Mouse (Mus musculus) bone marrow, adult 2 months (tissue): ENCODE data around the gene Rabep2. TPM values are rescaled to one million over a fixed set of nuclear protein-coding genes. Genes with fewer than 3 reads are reported as not detected.

Source experiments
- H3K27ac ChIP-seq: fragments of 200-500 bp; 2 replicates; pipeline ENCODE4 v1.5.1; 2012; ENCODE audit warnings: low read depth, mild to moderate bottlenecking, control low read depth, inconsistent platforms, low read length; ENCODE audit not compliant: control insufficient read depth, poor library complexity, insufficient read depth
- H3K4me1 ChIP-seq: fragments of 200-500 bp; 2 replicates; pipeline ENCODE4 v1.6.1; 2011; ENCODE audit warnings: low read length; ENCODE audit not compliant: control insufficient read depth, insufficient read depth
- H3K4me3 ChIP-seq: fragments of 200-500 bp; replicated peaks from 2 replicates; pipeline ENCODE3; 2011; ENCODE audit warnings: mild to moderate bottlenecking, low read depth, low read length, control low read depth; ENCODE audit not compliant: control insufficient read depth
- CTCF ChIP-seq: fragments of 200-500 bp; IDR thresholded peaks from 2 replicates; pipeline ENCODE4 v1.5.1; 2011; ENCODE audit warnings: low read length, control low read depth; ENCODE audit not compliant: control insufficient read depth, insufficient read depth
- POLR2A ChIP-seq: fragments of 200-500 bp; IDR thresholded peaks from 2 replicates; pipeline ENCODE4 v1.6.1; 2011; ENCODE audit warnings: low read depth, mild to moderate bottlenecking, control low read depth, low read length, borderline replicate concordance; ENCODE audit not compliant: control insufficient read depth
- WGBS: fragments of 180-500 bp; shearing (Covaris S2); methylation state at CpG from one replicate; pipeline ENCODE4 v1.1.7; 2018; 5-methylcytosine and 5-hydroxymethylcytosine counted together
- polyA plus RNA-seq: library from polyadenylated mRNA; stranded (reverse); fragments of >200 nt; gene quantifications from 2 replicates; pipeline ENCODE4 v1.2.4, GENCODE M21; 2011; ENCODE audit warnings: low replicate concordance; ENCODE audit not compliant: missing spikeins, insufficient read depth, insufficient read length

Gene Rabep2
- polyA plus RNA-seq, 1 experiment = 28.6 TPM

DNA sequence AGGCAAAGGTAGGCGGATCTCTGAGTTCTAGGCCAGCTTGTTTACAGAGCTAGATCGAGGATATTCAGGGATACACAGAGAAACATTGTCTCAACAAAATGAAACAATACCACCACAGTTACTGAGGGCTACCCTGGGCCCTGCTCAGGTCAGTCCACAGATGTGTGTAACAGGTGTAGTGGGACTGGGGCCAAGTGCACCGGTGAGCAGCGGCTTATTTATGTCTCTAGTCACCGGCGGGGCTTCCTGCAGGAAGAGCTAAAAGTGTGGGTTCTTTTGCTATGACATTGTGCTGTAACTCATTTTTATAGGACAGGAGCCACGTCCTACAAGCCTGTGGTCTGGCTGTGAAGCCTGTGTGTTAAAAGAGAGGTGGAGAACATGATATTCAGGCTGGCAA lies 25.3 kb downstream of the Rabep2 start:
- WGBS = 30% methylated on average over 7 of the region's 7 CpGs
- no peaks in the 10 kb centered on the region for H3K4me1 ChIP-seq
- no peak overlapping the region for H3K27ac ChIP-seq
- TF ChIP-seq POLR2A (no peak), CTCF (no peak)
- no peak overlapping the region for H3K4me3 ChIP-seq

DNA sequence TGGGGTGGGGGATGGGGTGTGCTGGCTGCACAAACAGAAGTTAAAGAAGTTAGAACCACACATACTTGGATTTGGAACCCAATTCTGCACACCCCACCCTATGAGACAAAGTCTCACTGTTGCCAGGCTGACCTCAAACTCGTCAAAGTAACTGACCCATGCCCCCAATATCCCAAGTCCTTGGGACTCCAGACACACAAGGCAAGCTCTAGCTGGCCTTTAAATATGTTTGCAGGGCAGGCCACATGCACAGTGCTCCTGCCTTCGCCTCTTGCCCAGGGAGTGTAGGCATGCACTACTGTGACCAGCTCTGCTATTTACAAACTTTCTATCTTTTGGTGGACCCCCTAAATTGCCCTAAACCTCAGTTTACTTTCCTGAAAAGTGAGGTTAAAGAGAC lies 26.7 kb downstream of the Rabep2 start:
- Histone ChIP-seq H3K4me3 (no peak overlapping the region), H3K27ac (no peak overlapping the region), H3K4me1 (no peaks in the 10 kb centered on the region)
- 76% methylated on average over 2 of the region's 2 CpGs for WGBS
- TF ChIP-seq CTCF (no peak), POLR2A (no peak)

DNA sequence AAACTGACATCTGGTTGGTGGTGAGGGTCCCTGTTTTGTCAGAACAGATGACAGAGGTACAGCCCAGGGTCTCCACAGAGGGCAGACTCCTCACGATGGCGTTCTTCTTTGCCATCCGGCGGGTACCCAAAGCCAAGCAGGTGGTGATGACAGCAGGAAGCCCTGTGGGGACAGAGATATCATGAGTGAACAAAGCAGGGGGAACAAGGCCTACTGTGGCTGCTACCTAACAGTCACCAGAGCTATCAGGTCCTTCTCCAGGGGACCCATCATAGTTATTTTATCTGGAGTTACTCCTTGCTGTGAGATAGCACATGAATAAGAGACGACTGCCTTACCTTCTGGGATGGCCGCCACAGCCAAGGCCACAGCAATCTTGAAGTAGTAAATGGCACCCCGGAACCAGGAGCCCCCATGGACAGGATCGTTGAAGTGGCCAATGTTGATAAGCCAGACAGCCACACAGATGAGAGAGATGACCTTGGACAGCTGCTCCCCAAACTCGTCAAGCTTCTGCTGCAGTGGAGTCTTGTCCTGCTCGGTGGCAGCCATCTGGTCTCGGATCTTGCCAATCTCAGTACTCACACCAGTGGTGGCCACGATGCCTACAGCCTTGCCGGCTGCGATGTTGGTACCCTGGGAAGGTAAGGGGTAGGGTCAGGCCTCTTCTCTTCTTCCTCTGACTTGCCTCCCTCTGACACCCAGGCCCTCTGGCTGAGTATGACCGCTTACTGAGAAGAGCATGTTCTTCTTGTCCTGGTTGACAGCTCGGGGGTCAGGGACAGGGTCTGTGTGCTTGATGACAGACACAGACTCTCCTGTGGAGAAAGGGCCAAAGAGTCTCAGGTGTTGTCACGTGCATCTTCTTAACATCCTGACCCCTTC lies 28.1 kb downstream of the Rabep2 start:
- Histone ChIP-seq H3K4me3 (no peak overlapping the region), H3K4me1 (no peaks in the 10 kb centered on the region), H3K27ac (no peak overlapping the region)
- TF ChIP-seq POLR2A (no peak), CTCF (no peak)
- WGBS = 62% methylated on average over 17 of the region's 17 CpGs

DNA sequence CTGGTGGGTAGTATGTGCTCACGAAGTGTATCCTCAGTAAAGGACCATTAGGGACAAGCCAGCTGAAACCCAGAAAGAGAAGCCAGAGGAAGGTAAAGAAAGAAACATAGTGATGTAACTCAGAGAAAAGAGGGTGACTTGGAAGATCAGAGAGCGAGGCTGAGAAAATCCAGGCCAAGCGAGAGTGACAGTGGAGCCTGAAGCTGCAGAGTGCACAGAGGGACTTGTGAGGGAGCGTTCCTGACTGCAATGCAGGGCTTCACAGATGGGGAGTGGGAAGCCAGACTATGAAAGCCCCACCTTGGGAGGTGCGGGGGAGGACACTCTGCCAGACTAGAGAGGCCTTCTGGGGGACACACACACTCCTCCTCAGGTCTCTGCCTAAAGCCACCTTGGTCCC lies 29.7 kb downstream of the Rabep2 start:
- no peak overlapping the region for H3K4me3 ChIP-seq
- no peaks in the 10 kb centered on the region for H3K4me1 ChIP-seq
- 84% methylated on average over 5 of the region's 5 CpGs for WGBS
- H3K27ac ChIP-seq = no peak overlapping the region
- TF ChIP-seq POLR2A (no peak), CTCF (no peak)

DNA sequence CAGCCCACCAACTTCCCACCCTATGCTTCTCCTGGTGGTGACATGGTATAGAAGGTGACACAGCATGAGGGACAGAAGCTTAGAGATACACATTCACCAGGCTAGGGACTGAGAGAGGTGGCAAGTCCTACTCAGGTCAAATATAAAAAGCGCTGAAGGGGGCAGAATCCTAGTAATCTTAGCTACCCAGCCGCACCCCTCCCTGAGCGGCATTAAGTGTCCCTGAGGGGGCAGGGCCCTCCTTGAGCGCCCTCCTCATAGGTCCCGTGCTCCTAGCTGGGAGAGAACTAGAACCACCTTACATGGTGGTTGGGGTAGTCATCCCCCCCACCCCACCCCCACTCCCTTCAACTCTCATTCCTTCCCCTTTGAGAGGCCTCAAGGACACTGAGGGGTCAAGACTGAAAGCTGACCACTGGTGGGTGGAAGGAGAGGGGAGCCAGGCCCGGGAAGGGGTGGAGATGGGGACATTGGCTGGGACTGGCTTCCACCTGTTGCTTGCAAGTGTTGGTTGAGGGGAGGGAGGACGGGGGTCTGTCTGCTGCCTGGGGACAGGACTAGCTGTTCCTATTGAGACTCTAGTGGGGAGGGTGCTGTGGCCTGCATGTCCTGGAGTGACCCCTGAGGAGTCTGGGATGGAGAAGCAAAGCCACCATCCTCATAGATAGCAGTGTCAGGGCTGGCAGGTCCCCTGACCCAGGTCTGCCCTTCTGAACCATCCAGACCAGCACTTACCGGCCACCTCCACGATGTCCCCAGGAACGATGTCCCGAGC lies 30.5 kb downstream of the Rabep2 start:
- WGBS = 82% methylated on average over 11 of the region's 11 CpGs
- no peak for TF ChIP-seq CTCF
- no peak for TF ChIP-seq POLR2A
- Histone ChIP-seq H3K27ac (no peak overlapping the region), H3K4me3 (no peak overlapping the region), H3K4me1 (no peaks in the 10 kb centered on the region)

DNA sequence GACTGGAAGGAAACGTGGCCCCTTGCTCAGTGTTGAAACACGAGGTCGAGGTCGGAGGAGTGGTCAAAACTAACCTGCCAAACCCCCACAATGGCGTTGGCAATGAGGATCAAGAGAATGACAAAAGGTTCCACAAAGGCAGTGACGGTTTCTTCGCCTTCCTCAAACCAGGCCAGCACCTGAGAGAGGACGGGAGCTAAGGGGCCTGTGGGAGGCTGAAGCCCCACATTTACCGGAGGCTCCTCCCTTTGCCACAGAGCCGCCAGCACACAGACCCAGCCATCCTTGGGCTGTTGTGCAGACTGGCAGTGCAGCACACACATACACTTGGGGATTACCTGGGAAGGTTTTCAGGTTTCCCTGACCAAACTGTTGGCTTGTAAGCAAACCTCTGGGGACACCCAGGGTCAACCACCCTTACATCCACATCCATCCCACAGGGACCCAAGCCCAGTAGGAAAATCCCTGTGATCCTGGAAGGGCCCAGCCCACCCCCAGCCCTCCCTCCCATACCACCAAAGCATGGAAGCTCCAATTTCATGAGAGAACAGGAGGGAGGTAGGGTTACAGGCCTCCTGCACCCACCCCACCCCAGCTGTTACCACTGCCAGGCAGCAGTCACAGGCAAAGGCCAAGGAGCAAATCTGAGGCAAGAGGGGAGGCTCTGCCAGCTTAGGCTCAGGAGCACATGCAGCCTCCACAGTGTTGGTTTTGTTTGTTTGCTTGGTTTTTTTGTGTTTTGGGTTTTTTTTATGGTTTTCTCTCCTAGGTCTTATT lies 32.3 kb downstream of the Rabep2 start:
- TF ChIP-seq POLR2A (no peak), CTCF (no peak)
- 40% methylated on average over 10 of the region's 10 CpGs for WGBS
- H3K4me1 ChIP-seq = no peaks in the 10 kb centered on the region
- no peak overlapping the region for H3K27ac ChIP-seq
- no peak overlapping the region for H3K4me3 ChIP-seq

DNA sequence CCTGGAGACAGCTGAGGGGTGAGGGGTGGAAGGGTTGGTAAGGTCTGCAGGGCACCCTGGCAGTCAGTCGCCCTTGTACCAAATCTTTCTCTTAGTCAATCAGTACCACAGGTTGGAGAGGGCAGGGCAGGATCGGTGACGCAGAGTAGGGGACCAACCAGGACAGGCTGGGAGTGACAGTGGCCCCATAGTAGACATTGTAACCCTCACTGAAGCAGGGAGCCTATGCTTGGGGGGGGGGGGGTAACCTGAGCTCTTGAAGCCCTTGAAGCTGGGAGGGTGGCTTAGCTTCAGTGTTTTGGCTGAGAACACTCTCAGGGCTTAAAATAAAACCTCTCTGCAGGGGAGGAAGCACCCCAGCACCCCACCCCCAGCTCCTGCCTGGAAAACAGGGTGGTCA lies 33.1 kb downstream of the Rabep2 start:
- TF ChIP-seq CTCF (no peak), POLR2A (no peak)
- 84% methylated on average over 3 of the region's 3 CpGs for WGBS
- Histone ChIP-seq H3K4me1 (no peaks in the 10 kb centered on the region; the same call in 1 of the 2 replicates), H3K4me3 (no peak overlapping the region), H3K27ac (no peak overlapping the region)

DNA sequence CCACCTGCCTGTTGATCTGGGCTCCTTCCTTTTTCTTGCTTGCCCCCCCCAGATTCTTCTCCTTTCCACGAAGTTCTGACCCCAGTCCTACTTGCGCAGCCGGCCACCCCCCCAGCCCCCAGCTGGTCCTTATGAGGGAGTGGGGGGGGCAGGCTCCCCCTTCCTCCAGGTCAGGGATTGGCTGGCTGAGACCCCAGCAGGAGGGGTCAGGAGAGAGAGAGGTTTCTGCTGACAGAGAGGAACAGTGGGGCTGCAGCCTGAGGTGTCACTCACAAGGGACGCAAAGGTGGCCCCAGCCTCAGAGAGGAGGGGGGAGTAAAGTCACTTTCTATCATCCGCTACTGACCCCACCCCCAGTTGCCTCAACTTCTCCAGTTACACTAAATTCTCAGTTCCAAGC lies 34.4 kb downstream of the Rabep2 start, which contains the start of gene Atp2a1:
Atp2a1 (minus strand) TSS at position 105 of the 400 bp plus-strand sequence.
- WGBS = 66% methylated on average over 5 of the region's 5 CpGs
- no peaks in the 10 kb centered on the region; the same call in 1 of the 2 replicates for H3K4me1 ChIP-seq

More for the DNA sequence above, 34.4 kb downstream of the Rabep2 start, which contains the start of gene Atp2a1:
- Histone ChIP-seq H3K27ac (peak within 1 kb of the TSS; percentile 26), H3K4me3 (no peak within 1 kb of the TSS)
- TF ChIP-seq CTCF = no peak
- TF ChIP-seq POLR2A = no peak
